Mouse (Mus musculus) right cerebral cortex, postnatal 10 days (tissue): Measurements from ENCODE around the gene H2-D1.
A peak's percentile ranks its signal among the peaks of the same experiment; 100 is the strongest.
"Not testable (repeated sequence)": the region's sequence is repeated elsewhere in the genome, so short reads cannot be mapped to it uniquely, and the experiment has no call there.

Experiments used
- DNase-seq, 2 experiments: peaks; one replicate each; pipeline ENCODE4 v3.0.0; 2021; ENCODE audit warnings: low spot score in 2 of 2

The H2-D1 gene

DNA sequence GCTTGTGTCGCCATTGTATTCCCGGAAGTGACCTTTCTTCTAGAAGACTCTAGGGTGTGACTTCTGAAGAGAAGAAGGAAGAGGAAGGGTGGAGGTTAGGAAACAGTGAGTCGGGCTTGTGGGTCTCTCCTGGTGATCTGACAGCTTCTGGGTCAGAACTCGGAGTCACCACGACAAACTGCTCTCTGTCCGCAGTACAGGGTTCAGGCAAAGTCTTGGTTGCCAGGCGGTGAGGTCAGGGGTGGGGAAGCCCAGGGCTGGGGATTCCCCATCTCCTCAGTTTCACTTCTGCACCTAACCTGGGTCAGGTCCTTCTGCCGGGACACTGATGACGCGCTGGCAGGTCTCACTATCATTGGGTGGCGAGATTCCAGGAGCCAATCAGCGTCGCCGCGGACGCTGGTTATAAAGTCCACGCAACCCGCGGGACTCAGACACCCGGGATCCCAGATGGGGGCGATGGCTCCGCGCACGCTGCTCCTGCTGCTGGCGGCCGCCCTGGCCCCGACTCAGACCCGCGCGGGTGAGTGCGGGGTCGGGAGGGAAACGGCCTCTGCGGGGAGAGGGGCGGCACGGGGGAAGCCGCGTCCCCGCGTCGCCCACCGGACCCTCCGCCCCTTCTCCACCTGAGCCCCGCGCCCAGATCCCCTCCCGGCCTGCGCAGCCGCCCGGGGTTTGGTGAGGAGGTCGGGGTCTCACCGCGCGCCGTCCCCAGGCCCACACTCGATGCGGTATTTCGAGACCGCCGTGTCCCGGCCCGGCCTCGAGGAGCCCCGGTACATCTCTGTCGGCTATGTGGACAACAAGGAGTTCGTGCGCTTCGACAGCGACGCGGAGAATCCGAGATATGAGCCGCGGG, at the start of gene H2-D1:
TSS of gene H2-D1 (plus strand) at position 67 of the 859 bp plus-strand sequence.
- DNase-seq, result peak; percentile 96 to 97

DNA sequence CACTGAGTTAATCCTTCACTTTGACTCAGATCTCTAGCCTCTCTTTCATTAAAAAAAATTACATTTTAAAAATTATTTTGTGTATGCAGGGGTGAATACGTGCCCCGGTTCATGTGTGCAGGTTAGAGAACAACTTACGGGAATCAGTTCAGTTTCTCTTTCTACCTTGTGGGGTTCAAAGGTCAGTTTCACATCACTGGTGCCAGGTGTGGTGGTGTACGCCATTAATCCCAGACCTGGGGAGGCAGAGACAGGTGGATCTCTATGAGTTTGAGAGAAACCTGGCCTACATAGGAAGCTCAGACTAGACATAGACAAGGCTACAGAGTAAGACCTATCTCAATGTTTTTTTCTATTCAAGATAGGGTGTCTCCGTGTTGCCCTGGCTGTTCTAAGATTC, 49.5 kb upstream of the H2-D1 start:
- no peak for DNase-seq

DNA sequence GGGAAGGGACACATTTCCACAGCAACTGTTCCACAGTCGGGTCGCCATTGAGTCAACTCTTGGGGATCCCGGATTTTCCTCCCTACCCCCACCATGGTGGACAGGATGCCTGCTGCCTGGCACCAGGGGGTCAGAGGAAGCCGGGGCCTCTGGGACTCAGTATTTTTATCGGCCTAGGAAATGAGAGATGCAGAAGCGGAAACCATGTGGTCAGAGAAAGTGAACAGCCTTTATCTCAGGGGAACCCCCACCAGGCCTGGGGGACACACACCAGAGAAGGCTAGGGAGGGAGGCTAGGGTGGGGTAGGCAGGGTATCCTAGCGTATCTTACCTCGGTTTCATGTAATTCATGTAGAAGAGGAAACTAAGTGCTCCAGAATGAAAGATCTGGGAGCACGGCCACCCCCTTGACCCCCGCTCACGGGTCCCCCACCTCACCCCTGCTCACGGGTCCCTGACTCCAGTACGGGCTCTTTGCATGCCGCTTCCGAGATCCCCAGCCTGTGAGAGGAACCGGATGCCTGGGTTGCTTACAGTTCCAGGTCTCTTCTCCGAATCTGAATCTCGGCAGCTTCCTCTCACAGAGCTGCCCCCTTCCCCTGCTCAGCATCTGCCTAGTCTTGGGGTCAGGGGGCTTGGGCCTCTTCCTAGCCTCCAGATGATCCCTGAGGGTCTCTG, 43.9 kb upstream of the H2-D1 start:
- peak in 1 of 2 experiments; percentile 38 for DNase-seq

DNA sequence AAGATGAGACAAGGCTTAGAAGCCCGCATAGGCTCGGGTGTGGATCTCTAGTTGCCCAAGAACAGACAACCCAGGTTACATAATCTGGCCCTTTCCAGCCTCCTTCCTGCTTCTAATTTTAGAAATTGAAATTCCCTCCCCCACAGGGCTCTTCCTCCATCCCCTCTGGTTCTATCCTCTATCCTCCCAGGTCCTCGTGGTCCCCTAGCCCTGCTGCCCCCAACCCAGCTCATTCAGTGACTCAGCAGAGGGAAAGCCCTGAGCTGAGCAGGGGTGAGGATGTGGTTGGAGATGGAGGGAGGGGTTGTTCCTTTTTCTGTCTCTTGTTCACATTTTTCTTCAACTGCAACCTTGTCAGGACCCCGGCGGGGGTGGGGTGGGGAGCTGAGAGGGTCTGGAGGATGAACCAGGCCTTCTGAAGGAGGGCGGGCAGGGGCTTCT, 42.9 kb upstream of the H2-D1 start:
- DNase-seq, result peak in 1 of 2 experiments; percentile 22

DNA sequence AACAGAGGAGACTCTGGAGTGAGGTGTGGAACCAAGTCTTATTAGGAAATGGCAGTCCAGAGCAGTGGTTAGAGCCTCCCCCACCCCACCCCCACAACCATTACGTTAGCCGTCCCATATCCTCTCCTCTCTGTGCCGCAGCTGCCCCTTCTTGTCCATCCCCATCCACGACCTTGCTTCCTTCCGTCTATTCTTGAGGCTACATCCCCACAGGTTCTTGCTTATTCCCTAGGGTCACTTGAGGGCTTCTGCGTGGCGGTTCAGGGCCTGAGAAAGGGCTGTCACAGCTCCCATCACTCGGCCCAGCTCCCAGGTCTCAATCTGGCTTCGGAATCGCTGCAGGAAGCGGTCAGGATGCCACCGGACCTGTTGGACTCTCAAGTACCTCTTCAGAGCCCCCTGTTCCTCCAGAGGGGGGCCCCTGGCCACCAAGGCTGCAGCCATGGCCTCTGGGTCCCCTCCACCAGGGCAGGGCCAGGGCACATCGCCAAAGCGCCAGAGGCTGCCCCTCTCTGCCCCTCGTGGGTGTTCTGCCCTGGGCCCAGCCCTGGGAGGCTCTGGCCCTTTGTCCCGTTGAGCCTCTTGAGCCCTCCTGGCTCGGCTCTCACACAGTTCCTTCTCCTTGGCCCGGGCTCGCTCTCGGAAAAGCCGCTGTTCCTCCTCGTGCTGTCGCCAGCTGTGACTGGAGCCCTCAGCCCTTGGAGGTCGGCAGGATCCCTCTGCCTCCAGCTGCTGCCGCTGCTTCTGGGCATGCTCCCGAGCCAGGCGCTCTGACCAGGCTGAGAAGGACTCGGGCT, 42.2 kb upstream of the H2-D1 start, which contains the start of gene Gm16181:
TSS of gene Gm16181 (plus strand) at position 679 of the 797 bp plus-strand sequence.
- peak in 1 of 2 experiments; percentile 32 for DNase-seq

DNA sequence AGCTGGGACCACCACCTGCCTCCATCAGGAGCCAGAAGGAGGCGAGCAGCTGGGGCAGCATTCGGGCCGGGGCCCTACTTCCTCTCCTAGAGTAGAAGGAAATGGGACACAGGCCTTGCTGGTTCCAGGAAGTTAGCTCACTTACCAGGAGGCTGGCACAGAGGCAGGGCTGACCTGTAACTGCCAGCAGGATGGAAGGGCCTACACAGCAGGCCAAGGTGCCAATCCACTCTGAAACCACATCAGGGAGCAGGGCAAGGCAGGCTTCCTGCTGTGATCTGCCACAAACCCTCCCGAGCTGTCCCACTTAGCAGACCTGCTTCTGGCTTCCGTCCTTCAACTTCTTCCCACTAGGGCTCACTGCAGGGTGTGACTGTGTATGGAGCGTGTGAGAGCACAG, 40.2 kb upstream of the H2-D1 start:
- DNase-seq, result peak in 1 of 2 experiments; percentile 33

DNA sequence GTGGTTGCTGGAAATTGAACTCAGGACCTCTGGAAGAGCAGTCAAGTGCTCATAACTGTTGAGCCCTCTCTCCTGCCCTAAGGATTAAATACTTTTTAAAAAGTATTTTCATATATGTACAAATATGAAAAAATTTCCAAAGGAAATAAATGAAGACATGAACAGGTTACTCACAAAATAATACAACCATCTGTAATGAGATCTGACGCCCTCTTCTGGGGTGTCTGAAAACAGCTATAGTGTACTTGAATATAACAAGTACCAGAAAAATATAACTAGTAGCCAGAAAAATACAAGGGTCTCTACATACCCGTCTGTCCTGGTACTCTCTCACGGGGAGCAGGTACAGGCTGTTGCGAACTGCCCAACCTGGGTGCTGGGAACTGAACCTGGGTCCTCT, 37.9 kb upstream of the H2-D1 start:
- no peak for DNase-seq

DNA sequence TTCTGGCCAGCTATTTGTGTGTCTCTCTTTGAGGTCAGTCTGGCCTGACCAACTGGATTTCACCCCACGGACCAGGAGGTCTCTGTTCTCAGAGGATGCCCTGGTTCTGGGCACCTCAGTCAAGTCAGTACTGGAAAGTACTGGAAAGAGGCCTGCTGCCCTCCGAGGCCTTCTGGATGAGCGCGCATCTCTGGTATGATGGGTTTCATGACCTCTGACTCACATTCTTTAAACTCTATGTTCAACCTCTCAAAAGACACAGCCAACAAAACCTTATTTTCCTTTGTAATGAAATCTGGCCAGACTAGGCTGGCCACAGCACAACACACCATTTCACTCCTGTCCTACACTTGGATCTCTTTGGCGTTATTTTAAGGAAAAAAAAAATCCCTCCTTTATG, 37.1 kb upstream of the H2-D1 start:
- no peak for DNase-seq

DNA sequence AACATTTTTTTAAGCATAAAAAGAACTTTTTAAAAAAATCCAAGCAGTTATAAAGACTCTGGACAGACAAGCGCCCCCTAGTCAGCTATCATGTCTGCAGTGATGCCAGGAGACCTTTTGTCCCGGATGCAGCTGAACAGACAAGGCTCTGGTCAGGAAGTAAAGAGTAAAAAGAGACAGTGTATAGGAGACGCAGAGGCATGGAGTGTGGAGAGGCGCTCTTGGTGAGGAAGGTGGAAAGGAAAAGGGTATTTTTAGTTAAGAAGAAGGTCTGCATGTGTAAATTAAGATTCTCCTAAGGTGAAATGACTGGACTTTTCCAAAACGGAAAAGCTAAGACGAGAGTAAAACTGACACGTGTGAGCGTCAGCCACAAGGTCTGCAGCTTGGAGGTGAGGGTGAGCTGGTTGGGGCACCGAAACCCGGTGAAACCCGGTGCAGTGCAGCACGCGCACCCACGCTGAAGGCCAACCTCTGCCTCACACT, 35.9 kb upstream of the H2-D1 start:
- DNase-seq, result no peak

DNA sequence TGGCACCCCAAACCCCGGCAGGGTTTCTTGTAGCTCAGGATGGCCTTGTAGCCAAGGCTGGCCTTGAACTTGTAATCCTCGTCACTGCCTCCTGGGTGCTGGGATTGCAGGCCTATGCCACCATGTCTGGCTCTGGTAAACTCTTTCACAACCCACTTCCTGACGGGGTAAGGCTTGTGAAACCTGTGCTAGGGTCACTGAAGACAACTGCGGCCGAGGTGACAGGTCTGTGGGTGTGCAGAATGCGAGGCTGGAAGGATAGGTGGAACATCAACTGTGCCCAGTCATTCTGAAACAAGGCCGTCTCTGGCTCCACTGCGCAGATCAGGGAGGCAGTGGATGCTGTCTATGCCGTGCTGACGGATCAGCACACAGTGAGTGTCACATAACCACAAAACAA, 31.5 kb upstream of the H2-D1 start:
- DNase-seq, result no peak

DNA sequence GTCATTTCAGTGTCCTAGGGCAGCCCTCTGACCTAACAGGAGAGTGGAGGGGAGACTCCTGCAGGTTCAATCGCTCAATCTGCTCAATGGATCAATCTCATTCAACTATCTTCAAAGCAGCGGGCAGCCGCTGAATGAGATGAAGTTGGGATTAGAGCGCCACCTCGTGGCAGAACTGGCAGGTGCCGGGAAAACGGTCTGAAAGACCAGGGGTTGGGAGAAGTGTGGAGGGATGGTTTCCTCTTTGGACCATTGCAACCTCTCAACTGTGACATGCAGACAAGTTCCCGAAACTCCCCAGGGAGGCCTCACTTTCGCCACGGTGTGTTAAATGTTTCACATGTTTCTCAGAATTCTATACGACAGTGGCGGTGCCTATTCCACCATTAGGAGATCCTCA, 30.5 kb upstream of the H2-D1 start:
- DNase-seq, result peak; percentile 83 to 91

DNA sequence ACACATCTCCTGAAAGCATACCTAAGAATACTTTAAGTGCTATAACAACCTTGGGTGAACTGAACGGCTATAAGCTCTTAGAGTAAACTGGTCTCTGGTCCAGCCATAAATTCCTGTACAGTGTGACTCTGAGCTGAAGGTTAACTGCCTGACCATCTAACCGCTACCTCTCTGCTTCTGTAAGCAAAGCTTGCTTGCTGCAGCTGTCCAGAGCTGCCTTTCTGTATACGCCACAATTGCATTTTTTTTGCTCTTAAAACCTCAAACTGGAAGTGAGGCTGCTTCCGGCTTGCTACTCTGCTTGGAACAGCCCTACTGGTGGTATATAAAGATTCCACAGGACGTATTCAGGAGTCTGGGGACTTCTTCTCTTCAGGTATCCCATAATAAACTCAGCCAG, 29.9 kb upstream of the H2-D1 start:
- no peak for DNase-seq

DNA sequence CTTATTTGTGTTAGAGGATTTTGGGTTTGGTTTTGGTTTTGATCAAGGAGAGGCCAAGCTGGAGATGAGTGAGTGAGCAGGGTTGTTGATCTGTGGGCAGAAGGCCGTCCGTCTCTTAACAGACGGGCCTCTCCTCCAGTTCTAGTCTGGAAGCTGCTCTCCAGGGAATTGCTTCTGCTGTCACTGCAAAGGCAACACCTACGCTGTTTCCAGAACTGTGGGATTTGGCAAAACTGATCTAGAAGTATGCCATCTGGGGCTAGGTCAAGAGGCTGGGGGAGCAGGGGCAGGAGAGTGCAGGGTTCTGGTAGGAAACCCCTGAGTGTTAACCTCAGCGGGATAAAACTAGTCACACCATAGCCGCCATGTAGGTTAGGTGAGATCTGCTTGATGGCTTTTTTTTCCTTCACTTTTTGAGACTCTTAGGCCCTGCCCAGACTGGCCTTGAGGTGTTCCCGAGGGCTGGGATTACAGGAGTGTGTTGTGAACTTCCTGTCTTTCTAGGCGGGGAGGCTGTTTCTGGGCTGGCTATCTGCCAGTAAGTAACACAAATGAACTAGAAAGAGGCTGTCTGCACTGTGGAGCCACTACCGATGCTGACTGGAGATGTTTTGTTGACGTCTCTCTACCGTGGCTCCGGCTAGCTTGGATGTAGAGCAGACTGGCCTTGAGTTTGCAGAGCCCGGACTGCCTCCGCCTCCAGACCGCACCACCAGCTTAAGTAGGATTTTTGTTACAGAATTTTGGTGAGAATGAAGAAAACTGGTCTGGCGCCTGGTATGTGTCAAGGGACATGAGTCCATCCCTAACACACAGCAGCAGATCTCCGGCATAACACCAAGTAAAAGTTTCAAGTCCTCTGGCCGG, 29.2 kb upstream of the H2-D1 start, which contains the start of gene Atp6v1g2:
TSS of gene Atp6v1g2 (plus strand) at position 547 of the 867 bp plus-strand sequence.
- DNase-seq, result no peak

DNA sequence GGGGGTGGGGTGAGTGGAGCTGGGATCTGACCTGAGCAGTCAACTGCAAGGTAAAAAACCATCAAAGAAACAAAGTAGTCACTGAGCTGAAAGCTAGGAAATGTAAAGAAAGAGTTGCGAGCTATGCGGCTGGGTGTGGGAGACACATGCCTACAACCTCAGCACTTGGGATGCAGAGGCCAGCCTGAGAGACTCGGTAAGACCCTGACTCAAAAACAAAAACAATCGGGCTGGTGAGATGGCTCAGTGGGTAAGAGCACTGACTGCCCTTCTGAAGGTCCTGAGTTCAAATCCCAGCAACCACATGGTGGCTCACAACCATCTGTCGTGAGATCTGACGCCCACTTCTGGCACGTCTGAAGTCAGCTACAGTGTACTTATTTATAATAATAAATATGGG, 28.4 kb upstream of the H2-D1 start:
- not testable (repeated sequence) for DNase-seq

DNA sequence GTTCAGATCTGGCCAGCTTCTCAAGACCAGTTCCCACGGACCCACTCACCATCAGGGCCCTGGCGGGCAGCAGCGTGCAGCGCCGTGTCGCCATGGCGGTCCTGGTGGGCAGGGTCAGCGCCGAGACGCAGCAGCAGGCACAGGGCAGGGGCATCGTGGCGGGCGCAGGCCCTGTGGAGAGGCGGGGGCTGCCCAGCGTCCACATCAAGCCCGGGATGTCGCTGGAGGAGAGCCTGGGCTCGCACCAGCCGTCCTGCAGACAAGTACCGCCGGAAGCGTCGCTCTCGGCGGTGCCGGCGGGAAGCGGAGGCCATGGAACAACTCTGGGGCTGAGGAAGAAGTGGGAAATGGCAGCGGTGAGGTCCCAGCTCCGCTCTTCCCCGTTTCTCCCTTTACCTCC, 27.6 kb upstream of the H2-D1 start:
- DNase-seq, result no peak

DNA sequence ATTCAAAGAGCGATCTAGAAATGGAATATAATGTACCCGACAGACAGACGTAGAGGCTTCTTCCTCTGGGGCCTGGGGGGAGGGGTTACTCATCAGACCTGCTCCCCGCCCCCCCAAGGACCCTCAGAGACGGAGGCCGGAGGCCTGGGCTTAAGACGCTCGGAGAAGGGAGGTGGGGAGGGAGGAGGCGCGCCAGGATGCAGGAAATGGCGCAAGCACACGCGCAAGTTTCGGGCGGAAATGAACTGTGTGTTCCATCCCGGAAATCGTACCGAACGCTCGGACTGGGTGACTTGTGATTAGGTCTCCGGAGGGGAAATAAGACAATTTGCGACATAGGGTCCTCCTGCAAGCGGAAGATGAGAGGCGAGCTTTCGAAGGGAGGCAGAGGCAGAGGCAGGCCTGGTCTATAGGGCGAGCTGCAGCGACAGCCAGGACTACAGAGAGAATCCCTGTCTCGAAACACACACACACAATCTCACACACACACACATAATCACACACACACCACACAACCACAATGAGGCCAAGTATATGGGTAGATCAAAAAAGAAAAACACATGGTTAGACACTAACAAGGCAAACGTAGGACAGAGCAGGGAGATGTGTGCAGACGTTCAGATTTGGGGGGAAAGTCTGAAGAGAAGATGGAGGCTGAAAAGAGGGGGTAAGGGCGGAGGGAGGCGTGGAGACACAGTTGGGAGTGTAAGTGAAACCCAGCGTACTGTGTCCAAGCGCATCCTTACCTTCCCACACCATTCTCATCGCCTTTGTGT, 26.7 kb upstream of the H2-D1 start, which contains the start of gene Nfkbil1:
TSS of gene Nfkbil1 (minus strand) at position 179 of the 776 bp plus-strand sequence.
- peak; percentile 96 for DNase-seq

DNA sequence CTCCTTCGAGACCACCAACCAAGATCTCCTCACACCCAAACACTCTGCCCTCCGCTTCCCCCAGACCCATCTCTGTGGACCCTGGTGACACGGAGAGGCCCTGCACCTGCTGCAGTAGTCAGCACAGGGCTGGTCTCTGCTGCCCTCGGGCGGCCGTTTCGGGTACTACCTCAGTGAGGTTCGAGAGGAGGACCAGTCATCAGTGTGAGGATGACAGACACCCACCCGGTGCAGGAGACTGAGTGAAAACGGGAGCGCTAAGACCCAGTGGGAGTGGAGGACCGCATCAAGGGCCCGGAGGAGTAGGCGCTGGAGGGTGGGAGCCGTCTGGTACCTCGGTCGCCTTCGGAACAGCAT, 26.2 kb upstream of the H2-D1 start:
- peak; percentile 98 to 99 for DNase-seq

DNA sequence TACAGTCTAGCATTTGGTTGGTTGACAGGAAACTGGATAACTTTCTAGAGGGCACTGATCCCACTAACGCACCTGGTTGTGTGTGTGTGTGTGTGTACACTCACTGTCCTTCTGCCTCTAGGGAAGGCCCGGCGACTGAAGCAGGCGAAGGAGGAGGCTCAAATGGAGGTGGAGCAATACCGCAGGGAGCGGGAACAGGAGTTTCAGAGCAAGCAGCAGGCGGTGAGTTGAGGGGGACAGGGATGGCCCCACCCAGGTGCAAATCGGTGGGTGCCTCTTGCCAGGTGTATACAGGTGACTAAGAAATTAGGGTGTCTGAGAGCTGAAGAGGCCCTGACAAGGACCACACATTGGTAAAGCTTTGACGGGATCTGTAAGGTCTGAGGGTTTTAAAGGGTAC, 25.5 kb upstream of the H2-D1 start:
- DNase-seq, result peak; percentile 61 to 67

DNA sequence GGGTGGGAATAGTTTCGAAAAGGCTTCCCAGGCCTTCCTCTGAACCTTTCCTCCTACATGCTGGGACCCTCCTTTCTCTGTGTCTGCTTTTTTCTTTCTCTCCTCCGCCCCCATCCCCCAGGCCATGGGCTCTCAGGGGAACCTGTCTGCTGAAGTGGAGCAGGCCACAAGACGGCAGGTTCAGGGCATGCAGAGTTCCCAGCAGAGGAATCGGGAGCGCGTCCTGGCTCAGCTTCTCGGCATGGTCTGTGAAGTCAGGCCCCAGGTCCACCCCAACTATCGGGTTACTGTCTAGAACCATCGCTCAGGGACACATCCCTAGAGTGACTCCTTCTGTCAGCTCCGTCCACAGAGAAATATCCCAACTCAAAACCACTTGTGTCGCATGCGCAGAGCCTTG, 25.0 kb upstream of the H2-D1 start:
- no peak for DNase-seq

DNA sequence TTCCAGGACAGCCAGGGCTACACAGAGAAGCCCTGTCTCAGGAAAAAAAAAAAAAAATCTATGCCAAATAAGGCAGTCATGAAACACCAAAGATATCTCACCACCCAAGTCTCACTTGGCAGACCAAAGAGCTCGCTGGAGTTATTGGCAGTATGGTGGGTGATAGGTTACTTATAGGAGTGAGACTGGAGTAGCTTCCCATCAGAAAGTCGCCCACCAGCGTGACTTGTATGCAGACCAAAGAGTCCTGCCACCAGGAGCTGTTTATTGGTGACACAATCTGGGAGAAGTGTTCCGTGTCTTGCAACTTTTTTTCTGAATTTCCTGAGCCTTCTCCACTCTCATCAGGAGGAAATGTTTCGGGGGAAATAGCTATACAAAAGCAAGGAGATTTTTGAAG, 22.8 kb upstream of the H2-D1 start:
- DNase-seq, result no peak
